Mouse (Mus musculus) right cerebral cortex, postnatal 14 days (tissue): ENCODE measurements around the gene Add2.

ENCODE experiments used
- DNase-seq: peaks from one replicate; pipeline ENCODE4 v3.0.0; 2022

Add2 gene

GRCm38 (mm10) chr6:86148518-86148917, 120.0 kb downstream of the Add2 start:
- DNase-seq: no peak

GRCm38 (mm10) chr6:86149001-86149400, 120.5 kb downstream of the Add2 start:
- no peak for DNase-seq

DNA sequence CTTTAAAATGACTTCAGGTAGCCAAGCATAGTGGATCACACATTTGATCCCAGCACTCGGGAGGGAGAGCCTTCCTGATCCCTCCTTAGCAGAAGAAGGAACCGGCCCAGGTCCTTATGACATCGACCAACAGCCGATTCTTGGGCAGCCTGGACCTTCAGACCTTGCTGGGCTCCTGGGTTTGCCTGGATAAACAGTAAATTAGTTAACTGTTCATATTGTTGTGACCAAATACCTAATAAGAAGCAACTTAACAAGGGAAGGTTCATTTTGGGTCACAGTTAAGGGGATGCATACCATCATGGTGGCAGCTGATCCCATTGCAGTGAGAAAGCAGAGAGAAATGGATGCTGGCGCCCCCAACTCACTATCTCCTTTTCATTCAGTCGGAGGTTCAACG, 124.2 kb downstream of the Add2 start:
- DNase-seq: no peak

DNA sequence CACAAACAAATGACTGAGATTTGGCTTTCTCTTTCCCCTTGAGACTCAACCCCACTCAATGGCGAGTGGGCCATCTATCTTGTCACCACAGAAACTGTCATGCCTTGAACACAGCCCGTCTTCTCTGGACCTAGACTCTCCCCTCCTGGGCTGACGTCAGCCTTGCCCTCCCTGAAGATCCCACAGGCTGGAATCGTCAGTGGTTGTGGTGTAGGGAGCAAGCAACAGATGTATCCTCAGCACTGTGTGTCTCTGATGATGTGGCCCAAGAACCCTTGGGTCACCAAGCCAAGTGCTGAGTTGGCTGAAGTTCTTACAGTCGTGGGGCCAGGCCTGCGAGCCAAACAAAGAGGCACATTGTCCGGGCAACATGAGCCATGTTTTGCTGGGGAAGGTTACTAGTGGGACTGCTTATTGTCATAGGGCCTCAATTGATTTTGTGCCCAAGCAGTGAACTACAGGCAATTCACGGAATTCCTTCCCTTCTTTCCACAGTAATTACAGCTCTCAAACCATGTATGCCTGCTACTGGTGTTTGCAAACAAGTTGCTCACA, 125.0 kb downstream of the Add2 start:
- DNase-seq: no peak

- no peak for DNase-seq
These were observed 125.5 kb downstream of the Add2 start for GRCm38 (mm10) chr6:86154006-86154405.

DNA sequence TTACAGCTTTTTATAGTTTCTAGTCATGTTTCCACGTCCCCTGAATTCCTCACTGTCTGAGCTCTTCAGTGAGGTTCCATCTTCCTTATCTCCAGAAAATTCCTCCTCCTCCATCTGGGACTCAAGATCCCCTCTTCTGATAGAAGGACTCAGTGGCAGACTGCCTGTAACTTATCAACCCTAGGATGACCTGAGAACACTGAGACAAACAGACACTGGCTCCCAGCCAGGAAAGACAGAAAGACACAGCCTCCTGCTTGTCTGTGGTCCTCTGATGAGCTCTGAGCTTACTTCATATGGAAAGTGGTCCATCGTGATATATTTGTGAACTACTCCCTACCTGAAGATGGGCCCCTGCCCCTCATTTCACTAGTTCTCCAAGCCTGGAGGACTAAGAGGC, 126.0 kb downstream of the Add2 start:
- DNase-seq: no peak

DNA sequence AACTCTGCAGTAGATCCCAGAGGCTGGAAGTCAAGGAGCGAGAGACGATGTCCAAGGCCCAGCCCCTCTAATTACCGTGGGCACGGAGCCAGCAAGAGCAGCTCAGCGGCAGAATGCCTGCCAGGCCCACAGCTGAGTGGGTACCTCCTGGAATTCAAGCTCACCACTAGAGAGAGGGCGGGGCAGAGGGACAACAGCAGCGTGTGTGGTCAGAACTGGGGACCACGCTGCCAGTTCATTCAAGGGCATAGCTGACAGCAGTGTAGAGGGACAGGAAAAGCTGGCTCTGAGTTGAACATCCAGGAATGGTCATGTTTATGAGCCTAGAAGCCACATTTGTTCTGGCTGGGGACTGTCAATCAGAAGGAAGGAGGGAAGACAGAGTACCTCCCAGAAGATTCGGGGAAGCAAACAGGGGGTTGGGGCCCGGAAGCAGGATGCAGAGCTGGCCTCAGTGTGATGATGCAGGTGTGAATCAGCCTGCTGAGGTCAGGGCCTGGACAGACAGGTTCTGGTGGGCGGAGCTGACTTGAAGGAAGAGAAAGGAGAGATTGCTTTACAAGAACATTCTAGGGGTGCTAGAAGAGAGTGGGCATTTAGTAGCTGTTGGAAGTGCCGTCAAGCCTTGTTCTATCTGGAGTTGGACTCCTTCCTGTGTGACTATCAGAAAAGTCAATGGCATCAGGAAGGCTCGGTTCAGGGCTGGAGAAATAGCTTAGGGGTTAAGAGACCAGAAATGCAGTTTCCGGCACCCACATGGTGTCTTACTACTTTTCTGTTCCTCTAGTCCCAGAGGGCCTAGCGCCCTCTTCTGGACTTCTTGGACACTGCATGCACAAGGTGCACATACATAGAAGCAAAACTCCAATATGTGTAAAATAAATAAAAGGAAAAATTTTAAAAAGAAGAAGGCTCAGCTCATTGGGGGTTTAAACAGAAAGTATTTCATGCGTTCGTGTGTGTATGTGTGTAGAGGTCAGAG, 129.1 kb downstream of the Add2 start:
- peak; percentile 33 for DNase-seq

GRCm38 (mm10) chr6:86160878-86161277, 132.4 kb downstream of the Add2 start:
- DNase-seq: no peak

GRCm38 (mm10) chr6:86161586-86161985, 133.1 kb downstream of the Add2 start:
- no peak for DNase-seq

GRCm38 (mm10) chr6:86164028-86164427, 135.5 kb downstream of the Add2 start:
- DNase-seq: no peak

- no peak for DNase-seq
These were observed 137.9 kb downstream of the Add2 start for GRCm38 (mm10) chr6:86166426-86166825.

DNA sequence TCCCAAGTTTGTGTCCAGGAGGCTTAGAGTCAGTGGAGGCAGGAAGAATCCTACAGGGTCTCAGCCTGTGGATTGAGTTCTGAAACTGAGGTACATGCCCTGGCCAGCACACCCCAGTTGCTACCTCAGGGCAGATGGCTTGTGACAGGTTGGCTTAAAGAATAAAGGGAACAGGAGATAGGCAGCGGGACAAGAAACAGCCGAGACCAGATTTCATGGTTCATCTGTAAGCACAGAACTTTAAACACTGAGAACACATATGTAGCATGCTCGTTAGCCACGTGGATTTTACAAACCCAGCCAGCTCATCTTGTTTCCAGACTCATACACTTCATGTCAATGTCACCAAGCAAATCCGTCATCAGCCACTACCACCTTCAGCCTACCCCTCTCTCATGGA, 139.4 kb downstream of the Add2 start:
- DNase-seq: no peak

DNA sequence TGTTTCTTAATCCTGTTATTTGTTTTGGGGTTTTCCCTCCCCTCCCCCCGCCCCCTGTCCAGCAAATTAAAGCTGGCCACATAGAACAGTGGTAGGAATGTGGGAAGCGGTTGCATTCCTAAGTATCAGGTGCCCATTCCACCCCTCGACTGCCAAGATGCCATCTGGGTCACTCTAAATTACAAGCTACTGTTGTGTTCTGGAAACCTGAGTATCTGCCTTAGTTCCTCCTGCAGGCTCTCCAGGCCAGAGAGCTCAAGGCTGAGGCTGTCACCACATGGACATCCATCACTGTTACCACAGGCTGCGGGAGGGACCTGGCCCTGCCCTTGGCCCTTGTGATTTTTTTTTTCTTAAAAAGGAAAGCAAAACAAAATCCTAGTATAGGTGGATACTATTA, 140.7 kb downstream of the Add2 start:
- DNase-seq: no peak
